Mouse (Mus musculus) lung, postnatal 0 days (tissue): ENCODE measurements around the gene Slc25a25.

Experiments used
- CTCF ChIP-seq: IDR thresholded peaks from 2 replicates; pipeline ENCODE4 v1.5.1; 2016; ENCODE audit warnings: antibody characterized with exemption, mild to moderate bottlenecking
- EP300 ChIP-seq: IDR thresholded peaks from 2 replicates; pipeline ENCODE4 v1.6.1; 2016; ENCODE audit warnings: antibody characterized with exemption, mild to moderate bottlenecking, control low read depth

DNA sequence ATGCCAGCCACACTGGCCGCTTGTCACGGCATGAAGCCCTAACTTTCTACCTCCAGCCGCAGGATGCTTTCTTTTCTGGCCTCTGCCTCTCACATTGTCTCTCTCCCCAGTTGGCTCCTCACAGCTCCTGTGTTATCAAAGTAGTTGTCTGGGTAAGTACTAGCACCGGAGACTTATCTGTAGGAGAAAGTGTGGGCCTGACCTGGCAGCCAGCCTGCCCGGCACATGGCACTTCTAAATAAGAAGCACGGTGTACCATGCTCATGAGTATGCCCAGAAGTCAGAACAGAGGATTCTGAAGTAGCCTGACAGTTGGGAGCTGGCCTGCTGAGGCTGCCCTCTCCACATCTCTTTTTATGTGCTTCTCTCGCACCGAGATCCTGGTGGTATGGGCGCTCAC lies 34.9 kb upstream of the Slc25a25 start:
- no peak for TF ChIP-seq CTCF
- no peak for TF ChIP-seq EP300
